Comparison of ENCODE assay signal across 9 mouse cellular contexts in the genomic region with DNA sequence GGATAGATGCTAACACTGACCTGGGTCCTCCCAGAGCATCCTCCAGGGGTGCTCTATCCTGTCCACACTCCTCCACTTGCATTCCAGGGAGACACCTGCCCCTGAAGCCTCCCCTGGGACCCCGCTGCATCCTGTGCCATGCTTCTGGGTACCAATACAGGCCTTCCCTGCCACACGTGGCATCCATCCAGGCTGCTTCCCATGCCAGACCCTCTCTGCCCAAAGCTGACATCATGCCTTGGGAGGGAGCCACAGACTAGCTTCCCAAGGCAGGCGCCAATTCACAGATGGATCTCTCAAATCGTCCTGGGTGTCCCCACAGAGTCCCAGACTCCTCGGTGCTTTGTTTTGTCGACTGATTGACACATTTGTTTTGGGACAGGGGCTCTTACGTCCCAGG. TPM values are rescaled to one million over a fixed set of nuclear protein-coding genes. Genes with fewer than 3 reads are reported as not detected.
DNase-seq lines count a peak whose midpoint lies in the region; ATAC-seq lines count a peak whose summit lies in the region.
"Had no signal": no experiment of that assay in that cellular context is flagged by ENCODE, and none has a peak within 500 bp of the region (broad histone marks: within the 10 kb centered on the region; RNA-seq: fewer than 3 reads in every experiment).

No protein-coding gene starts in this region.

- no peaks in the 10 kb centered on the region for H3K27me3 ChIP-seq in neural tube, embryonic 15.5 days (replicated peaks)
- H3K27me3 ChIP-seq: lung, embryonic 15.5 days; stomach, embryonic 15.5 days had no signal

- peaks cover 54% of the 10 kb centered on the region for H3K36me3 ChIP-seq in neural tube, embryonic 15.5 days

- DNase-seq in urinary bladder, postnatal 14 days (ENCODE audit: low spot score), result peak; percentile 49
- DNase-seq in urinary bladder, postnatal 4 days (ENCODE audit: low spot score in 2 of 2), result no peak
- peak; percentile 79 to 94 for DNase-seq in cerebellum, postnatal 4 days (ENCODE audit: low spot score in 2 of 2)
- DNase-seq in layer of hippocampus, adult 9-11 months, result peak; percentile 89
- DNase-seq in B cell, adult 2 months, result no peak
- DNase-seq in ovary, postnatal 14 days (ENCODE audit: low spot score), result no peak

- H3K27ac ChIP-seq in neural tube, embryonic 15.5 days (replicated peaks), result peak overlapping the region; percentile 83
- H3K27ac ChIP-seq: lung, embryonic 15.5 days; stomach, embryonic 15.5 days had no signal

- ATAC-seq in neural tube, embryonic 15.5 days (ENCODE audit: low FRiP score), result peak; percentile 56

- 53% methylated on average over 7 of the region's 7 CpGs for WGBS in neural tube, embryonic 15.5 days

- H3K4me1 ChIP-seq in neural tube, embryonic 15.5 days, result peaks cover 27% of the 10 kb centered on the region
- H3K4me1 ChIP-seq: lung, embryonic 15.5 days; stomach, embryonic 15.5 days had no signal

- H3K4me2 ChIP-seq in neural tube, embryonic 15.5 days, result no peak overlapping the region
- H3K4me2 ChIP-seq: lung, embryonic 15.5 days; stomach, embryonic 15.5 days had no signal

- no peak overlapping the region for H3K4me3 ChIP-seq in neural tube, embryonic 15.5 days (replicated peaks)
- H3K4me3 ChIP-seq: lung, embryonic 15.5 days; stomach, embryonic 15.5 days had no signal

- H3K9me3 ChIP-seq in neural tube, embryonic 15.5 days (replicated peaks), result no peaks in the 10 kb centered on the region
- H3K9me3 ChIP-seq: lung, embryonic 15.5 days; stomach, embryonic 15.5 days had no signal

- no peak overlapping the region for H3K9ac ChIP-seq in neural tube, embryonic 15.5 days (replicated peaks)
- H3K9ac ChIP-seq: lung, embryonic 15.5 days; stomach, embryonic 15.5 days had no signal

RNA-seq across cellular contexts. Expression of gene Clip2, which starts 21.4 kb away (rescaled TPM):
- polyA plus RNA-seq in neural tube, embryonic 15.5 days (2015; fragmentation: Nextera tagmentation; extraction: Ambion mirVana), result 10.4 and 12.1 TPM in 2 replicates

RNA-seq across cellular contexts. Expression of gene Syna, which starts 29.1 kb away (rescaled TPM):
- 0.51 and 0.63 TPM in 2 replicates for polyA plus RNA-seq in neural tube, embryonic 15.5 days (2015; fragmentation: Nextera tagmentation; extraction: Ambion mirVana)

RNA-seq across cellular contexts. Expression of gene Rfc2, which starts 50.3 kb away (rescaled TPM):
- polyA plus RNA-seq in neural tube, embryonic 15.5 days (2015; fragmentation: Nextera tagmentation; extraction: Ambion mirVana), result 185 and 216 TPM in 2 replicates

Comparison
In these comparisons a context has a peak if more than half of its experiments do, and no peak if none do; other contexts are left out.
1. DNase-seq: peak in urinary bladder, postnatal 14 days (single experiment), cerebellum, postnatal 4 days (2 of 2) and layer of hippocampus, adult 9-11 months (single experiment); none in urinary bladder, postnatal 4 days (0 of 2), B cell, adult 2 months (0 of 2) and ovary, postnatal 14 days (single experiment).